Mouse (Mus musculus) bone marrow macrophage, adult 2 months (primary cell): ENCODE results near the gene Ttyh3. TPM values are rescaled to one million over a fixed set of nuclear protein-coding genes. Genes with fewer than 3 reads are reported as not detected.
A peak's percentile ranks its signal among the peaks of the same experiment; 100 is the strongest.

Experiments
- H3K27ac ChIP-seq: 2 replicates; pipeline ENCODE4 v1.5.1; 2012; ENCODE audit warnings: low read depth, low read length; ENCODE audit not compliant: insufficient read depth
- H3K4me1 ChIP-seq: 2 replicates; pipeline ENCODE4 v1.6.1; 2012; ENCODE audit warnings: low read length; ENCODE audit not compliant: control insufficient read depth, insufficient read depth
- H3K4me3 ChIP-seq: 2 replicates; pipeline ENCODE4 v1.5.1; 2012; ENCODE audit warnings: mild to moderate bottlenecking, low read length, moderate library complexity; ENCODE audit not compliant: insufficient read depth
- CTCF ChIP-seq: IDR thresholded peaks from 2 replicates; pipeline ENCODE4 v1.5.1; 2012; ENCODE audit warnings: low read depth, mild to moderate bottlenecking, low read length, moderate library complexity
- POLR2A ChIP-seq: IDR thresholded peaks from 2 replicates; pipeline ENCODE4 v1.6.1; 2012; ENCODE audit warnings: mild to moderate bottlenecking, low read depth, low read length, borderline replicate concordance
- polyA plus RNA-seq: library from polyadenylated mRNA; stranded (reverse); fragments of >200 nt; gene quantifications from 2 replicates; pipeline ENCODE4 v1.2.4, GENCODE M21; 2012; ENCODE audit not compliant: missing spikeins, insufficient read depth, insufficient read length

Ttyh3 gene
- polyA plus RNA-seq, 1 experiment = 91.5 TPM

- TF ChIP-seq CTCF (no peak), POLR2A (no peak)
- peak overlapping the region; percentile 96 for H3K4me3 ChIP-seq
- peaks cover 6% of the 10 kb centered on the region for H3K4me1 ChIP-seq
- peak overlapping the region; percentile 86 for H3K27ac ChIP-seq
These were observed 38.4 kb downstream of the Ttyh3 start for GRCm38 (mm10) chr5:140610273-140611011.

DNA sequence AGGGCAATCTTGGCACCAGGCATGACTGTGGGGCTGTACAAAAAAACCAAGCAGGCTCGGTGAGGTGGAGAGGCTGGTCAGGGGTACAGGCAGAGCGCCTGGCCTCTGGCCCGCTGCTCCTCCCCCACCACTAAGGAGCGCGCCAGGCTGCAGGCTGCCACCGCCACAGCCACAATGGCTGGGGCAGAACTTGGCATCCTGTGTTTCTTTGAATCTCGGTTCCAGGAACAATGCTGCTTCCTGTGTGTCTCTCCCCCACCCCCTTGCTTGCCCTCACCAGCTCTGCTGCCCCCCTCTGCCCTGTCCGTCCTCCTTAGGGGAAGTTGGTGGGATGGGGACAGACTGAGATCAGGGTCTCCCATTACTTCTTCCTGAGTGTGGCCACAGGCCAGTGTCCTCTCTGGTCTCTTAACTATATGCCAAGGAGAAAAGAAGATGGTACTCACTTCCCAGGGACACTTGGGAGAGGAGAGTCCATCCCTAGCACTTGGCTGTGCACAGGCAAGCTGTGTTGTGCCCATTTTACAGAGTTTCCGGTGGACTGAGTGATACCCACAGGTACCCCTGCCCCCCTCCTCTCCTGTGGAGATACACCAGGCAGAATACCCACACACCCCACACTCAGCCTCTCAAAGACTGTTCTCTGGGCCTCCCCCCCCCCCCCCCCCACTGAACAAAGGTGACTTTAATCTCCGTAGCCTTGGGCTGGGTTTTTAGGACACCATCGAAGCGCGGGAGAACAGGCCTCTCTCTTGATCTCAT lies 39.1 kb downstream of the Ttyh3 start:
- Histone ChIP-seq H3K27ac (peak overlapping the region; percentile 86), H3K4me3 (peak overlapping the region; percentile 96), H3K4me1 (peaks cover 6% of the 10 kb centered on the region)
- TF ChIP-seq CTCF (no peak), POLR2A (no peak)

GRCm38 (mm10) chr5:140608634-140609015 lies 40.2 kb downstream of the Ttyh3 start:
- peaks cover 6% of the 10 kb centered on the region for H3K4me1 ChIP-seq
- H3K27ac ChIP-seq = peak overlapping the region; percentile 86
- peak overlapping the region; percentile 96 for H3K4me3 ChIP-seq
- TF ChIP-seq POLR2A (no peak), CTCF (no peak)

DNA sequence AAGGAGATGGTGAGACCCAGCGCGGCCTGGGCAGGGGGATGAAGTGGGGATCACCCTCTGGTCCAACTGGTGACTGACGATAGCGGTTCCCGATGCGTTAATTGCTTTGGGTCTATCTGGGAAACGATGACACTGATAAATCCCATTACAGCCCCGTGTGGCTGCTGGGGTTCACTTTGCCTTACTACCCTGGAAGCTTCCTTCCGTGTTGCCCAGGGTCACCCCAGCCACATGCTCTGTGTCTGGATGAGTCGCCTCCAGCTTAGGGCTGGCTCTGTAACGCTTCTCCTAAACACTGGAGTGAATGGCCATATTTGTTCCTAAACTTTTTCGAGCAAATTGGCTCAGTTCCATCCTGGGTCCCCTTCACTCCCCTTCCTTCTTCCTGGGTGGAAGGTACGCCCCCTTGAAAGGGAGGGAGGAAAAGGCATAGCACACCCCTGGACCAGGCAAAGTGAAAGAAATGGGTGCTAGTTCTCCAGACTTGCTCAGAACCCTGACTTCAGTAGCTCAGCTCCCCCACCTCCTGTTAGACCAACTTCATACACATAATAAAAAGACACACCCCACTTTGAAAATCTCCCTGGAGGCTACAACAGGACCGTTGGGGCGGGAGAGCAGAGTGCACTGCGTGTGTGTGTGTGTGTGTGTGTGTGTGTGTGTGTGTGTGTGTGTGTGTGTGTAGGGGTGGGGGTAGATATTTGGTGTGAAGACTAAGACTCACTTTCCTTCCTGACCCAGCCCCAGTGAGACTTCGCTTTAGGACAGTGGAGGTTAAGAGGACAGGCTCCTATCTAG lies 40.8 kb downstream of the Ttyh3 start:
- Histone ChIP-seq H3K4me3 (peak overlapping the region; percentile 96), H3K4me1 (peaks cover 6% of the 10 kb centered on the region), H3K27ac (peak overlapping the region; percentile 86)
- no peak for TF ChIP-seq CTCF

DNA sequence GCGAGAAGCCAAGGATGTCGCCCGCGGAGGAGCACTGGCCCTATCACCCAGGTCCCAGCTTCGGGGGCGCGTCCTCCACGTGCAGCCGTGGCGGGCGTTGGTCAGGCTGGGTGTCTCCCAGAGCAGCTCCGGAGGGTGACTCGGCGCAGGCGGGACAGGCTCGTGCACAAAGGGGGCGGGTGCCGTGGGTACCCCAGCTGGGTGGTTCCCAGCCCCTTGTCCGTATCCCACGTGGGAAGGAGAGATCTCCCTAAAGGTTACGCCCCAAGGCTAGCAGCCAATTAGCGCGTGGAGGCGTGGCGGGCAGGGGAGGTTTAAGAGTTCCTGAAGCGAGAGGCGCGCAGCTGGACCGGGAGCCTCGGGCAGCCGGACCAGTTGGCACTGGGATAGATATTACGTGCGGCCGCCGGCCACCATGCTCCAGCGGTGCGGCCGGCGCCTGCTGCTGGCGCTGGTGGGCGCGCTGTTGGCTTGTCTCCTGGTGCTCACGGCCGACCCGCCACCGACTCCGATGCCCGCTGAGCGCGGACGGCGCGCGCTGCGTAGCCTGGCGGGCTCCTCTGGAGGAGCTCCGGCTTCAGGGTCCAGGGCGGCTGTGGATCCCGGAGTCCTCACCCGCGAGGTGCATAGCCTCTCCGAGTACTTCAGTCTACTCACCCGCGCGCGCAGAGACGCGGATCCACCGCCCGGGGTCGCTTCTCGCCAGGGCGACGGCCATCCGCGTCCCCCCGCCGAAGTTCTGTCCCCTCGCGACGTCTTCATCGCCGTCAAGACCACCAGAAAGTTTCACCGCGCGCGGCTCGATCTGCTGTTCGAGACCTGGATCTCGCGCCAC lies 41.6 kb downstream of the Ttyh3 start, which contains the start of gene Lfng:
Lfng (plus strand) TSS at position 320 of the 835 bp plus-strand sequence.
- peak within 1 kb of the TSS; percentile 86 for H3K27ac ChIP-seq
- TF ChIP-seq CTCF (no peak), POLR2A (peak; percentile 99)
- H3K4me1 ChIP-seq = peaks cover 6% of the 10 kb centered on the region
- H3K4me3 ChIP-seq = peak within 1 kb of the TSS; percentile 96

GRCm38 (mm10) chr5:140606386-140606785 lies 42.4 kb downstream of the Ttyh3 start:
- peak overlapping the region; percentile 96 for H3K4me3 ChIP-seq
- no peak overlapping the region for H3K27ac ChIP-seq
- peaks cover 2% of the 10 kb centered on the region for H3K4me1 ChIP-seq
- TF ChIP-seq CTCF (no peak), POLR2A (no peak)

DNA sequence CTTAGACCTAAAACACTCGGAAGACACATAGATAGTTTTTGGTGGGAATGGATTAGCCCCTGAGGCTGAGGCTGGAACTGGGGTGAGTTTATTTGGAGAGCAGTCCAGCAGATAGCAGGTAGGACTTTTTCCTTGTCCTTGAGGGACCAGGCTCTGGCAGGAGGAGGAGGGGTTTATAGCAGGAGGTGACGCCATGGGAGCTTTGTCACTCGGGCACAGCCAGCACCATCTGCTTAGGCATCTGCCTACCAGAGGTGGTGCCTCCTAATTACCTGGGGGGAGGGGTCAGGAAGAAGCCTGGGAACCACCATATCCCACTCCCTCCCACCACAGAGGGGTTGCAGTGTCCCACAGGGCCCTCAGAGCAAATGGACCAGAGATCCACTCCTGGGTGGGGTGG lies 43.6 kb downstream of the Ttyh3 start:
- H3K27ac ChIP-seq = no peak overlapping the region
- no peaks in the 10 kb centered on the region for H3K4me1 ChIP-seq
- no peak for TF ChIP-seq CTCF
- TF ChIP-seq POLR2A = no peak
- no peak overlapping the region for H3K4me3 ChIP-seq

- Histone ChIP-seq H3K27ac (no peak overlapping the region), H3K4me1 (no peaks in the 10 kb centered on the region), H3K4me3 (no peak overlapping the region)
- TF ChIP-seq CTCF (no peak), POLR2A (no peak)
These were observed 44.4 kb downstream of the Ttyh3 start for GRCm38 (mm10) chr5:140604386-140604785.

GRCm38 (mm10) chr5:140602540-140602939 lies 46.3 kb downstream of the Ttyh3 start:
- TF ChIP-seq CTCF = no peak
- no peak for TF ChIP-seq POLR2A
- H3K27ac ChIP-seq = no peak overlapping the region
- H3K4me1 ChIP-seq = no peaks in the 10 kb centered on the region
- no peak overlapping the region for H3K4me3 ChIP-seq
